Mouse (Mus musculus): ENCODE measurements around the gene Rasl11a. TPM values are rescaled to one million over a fixed set of nuclear protein-coding genes. Genes with fewer than 3 reads are reported as not detected.

Gene Rasl11a
- polyA plus RNA-seq, 1 experiment: not detected

DNA sequence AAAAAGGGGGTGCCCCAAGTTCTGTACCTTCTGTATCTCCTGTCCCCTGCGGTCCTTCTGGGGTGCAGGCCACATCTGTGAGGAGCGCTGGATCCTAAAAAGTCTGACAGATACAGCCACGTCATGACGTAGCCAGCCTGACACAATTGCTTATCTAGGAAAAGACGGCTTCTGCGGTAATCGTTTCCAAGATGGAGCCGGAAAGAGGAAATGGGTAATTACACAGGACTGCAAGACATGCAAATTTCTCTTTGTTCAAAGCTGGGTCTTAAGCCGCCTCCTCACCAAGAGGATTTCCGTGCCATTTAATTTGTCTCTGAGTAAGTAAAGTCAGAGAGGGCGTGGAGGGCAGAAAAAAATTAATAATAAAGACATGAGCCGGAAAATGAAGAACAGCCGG, 52.1 kb downstream of the Rasl11a start:
- Histone ChIP-seq H3K4me3 (ENCODE audit: insufficient read depth, low read depth, low read length) (no peak overlapping the region), H3K27ac (ENCODE audit: insufficient read depth, low read depth, low read length) (no peak overlapping the region), H3K4me1 (ENCODE audit: control insufficient read depth, insufficient read depth, low read length) (peaks cover 10% of the 10 kb centered on the region; the same call in 1 of the 2 replicates)
- TF ChIP-seq CTCF (IDR thresholded peaks at IDR 0.05; ENCODE audit: insufficient read depth, low read depth, low read length): no peak
- TF ChIP-seq POLR2A (IDR thresholded peaks at IDR 0.05; ENCODE audit: insufficient read depth, low read depth, low read length): no peak
- 25% methylated on average over 13 of the region's 13 CpGs for WGBS

Other genes starting within 250 kb of the Rasl11a start
- gene Usp12, start 50.1 kb upstream of the Rasl11a start, polyA plus RNA-seq (2012; ENCODE audit: insufficient read depth, insufficient read length, low replicate concordance, missing spikeins): not detected in 2 replicates
- gene Rpl21, start 12.2 kb upstream of the Rasl11a start, polyA plus RNA-seq (2012; ENCODE audit: insufficient read depth, insufficient read length, low replicate concordance, missing spikeins): not detected in 2 replicates
- not detected in 2 replicates for gene Gtf3a, start 103.6 kb downstream of the Rasl11a start, polyA plus RNA-seq (2012; ENCODE audit: insufficient read depth, insufficient read length, low replicate concordance, missing spikeins)
- gene Mtif3, start 118.7 kb downstream of the Rasl11a start, polyA plus RNA-seq (2012; ENCODE audit: insufficient read depth, insufficient read length, low replicate concordance, missing spikeins): 144 TPM in 1 of 2 replicates, not detected in the other
- not detected in 2 replicates for gene Lnx2, start 231.5 kb downstream of the Rasl11a start, polyA plus RNA-seq (2012; ENCODE audit: insufficient read depth, insufficient read length, low replicate concordance, missing spikeins)
- gene Polr1d, start 232.0 kb downstream of the Rasl11a start, polyA plus RNA-seq (2012; ENCODE audit: insufficient read depth, insufficient read length, low replicate concordance, missing spikeins): not detected in 2 replicates

Data from olfactory bulb, adult 2 months (tissue).